Mouse (Mus musculus): ENCODE data around the gene Dnm3. TPM values are rescaled to one million over a fixed set of nuclear protein-coding genes. Genes with fewer than 3 reads are reported as not detected.

Dnm3 gene
- polyA plus RNA-seq, 1 experiment from 2014 or later, result 6.9 TPM

GRCm38 (mm10) chr1:161968589-161969407 is 509.0 kb downstream of the Dnm3 start, which contains the start of gene Pigc:
Pigc (plus strand) TSS chr1:161969186.
- H3K9ac ChIP-seq (ENCODE audit: low read length), result peak within 1 kb of the TSS; percentile 73
- no peaks in the 10 kb centered on the region for H3K9me3 ChIP-seq (ENCODE audit: control insufficient read depth, low read length)
- peak within 1 kb of the TSS; percentile 63 for H3K4me2 ChIP-seq (ENCODE audit: low read length)
- DNase-seq (ENCODE audit: low spot score) (peak; percentile 90), ATAC-seq (replicated peaks; ENCODE audit: low FRiP score, low TSS enrichment, low read depth) (peak; percentile 99)
- H3K4me3 ChIP-seq (ENCODE audit: low read depth, low read length), result peak within 1 kb of the TSS; percentile 69
- WGBS, result 3% methylated on average over 38 of the region's 38 CpGs
- H3K27ac ChIP-seq (ENCODE audit: low read depth), result peak within 1 kb of the TSS; percentile 64
- H3K4me1 ChIP-seq (replicated peaks; ENCODE audit: control insufficient read depth, insufficient read depth, low read length), result peaks cover 11% of the 10 kb centered on the region; the same call in 1 of the 2 replicates
- H3K27me3 ChIP-seq (replicated peaks; ENCODE audit: control insufficient read depth, insufficient read depth, low read length), result no peaks in the 10 kb centered on the region
- H3K36me3 ChIP-seq (ENCODE audit: control insufficient read depth, insufficient read depth, low read length), result 0 out of 2 replicates have a peak, but pooled peaks cover 7% of the 10 kb centered on the region

- H3K9ac ChIP-seq (ENCODE audit: low read length), result no peak overlapping the region
- 41% methylated on average over 2 of the region's 2 CpGs for WGBS
These were observed 509.9 kb downstream of the Dnm3 start for GRCm38 (mm10) chr1:161967936-161968335.

GRCm38 (mm10) chr1:161962465-161963377 is 515.1 kb downstream of the Dnm3 start:
- Histone ChIP-seq H3K27ac (ENCODE audit: low read depth) (no peak overlapping the region), H3K4me3 (ENCODE audit: low read depth, low read length) (no peak overlapping the region), H3K36me3 (ENCODE audit: control insufficient read depth, insufficient read depth, low read length) (no peaks in the 10 kb centered on the region), H3K9ac (ENCODE audit: low read length) (no peak overlapping the region), H3K9me3 (ENCODE audit: control insufficient read depth, low read length) (no peaks in the 10 kb centered on the region), H3K4me1 (replicated peaks; ENCODE audit: control insufficient read depth, insufficient read depth, low read length) (no peaks in the 10 kb centered on the region), H3K27me3 (replicated peaks; ENCODE audit: control insufficient read depth, insufficient read depth, low read length) (no peaks in the 10 kb centered on the region), H3K4me2 (ENCODE audit: low read length) (no peak overlapping the region)
- DNase-seq (ENCODE audit: low spot score) (no peak), ATAC-seq (replicated peaks; ENCODE audit: low FRiP score, low TSS enrichment, low read depth) (peak; percentile 67; the same call in 1 of the 2 replicates)
- 50% methylated on average over 3 of the region's 3 CpGs for WGBS

More at GRCm38 (mm10) chr1:161967936-161968335, 509.9 kb downstream of the Dnm3 start:
- H3K4me1 ChIP-seq (replicated peaks; ENCODE audit: control insufficient read depth, insufficient read depth, low read length), result peaks cover 10% of the 10 kb centered on the region; the same call in 1 of the 2 replicates
- ATAC-seq (replicated peaks; ENCODE audit: low FRiP score, low TSS enrichment, low read depth) (no peak), DNase-seq (ENCODE audit: low spot score) (no peak)
- H3K27ac ChIP-seq (ENCODE audit: low read depth), result no peak overlapping the region
- no peaks in the 10 kb centered on the region for H3K27me3 ChIP-seq (replicated peaks; ENCODE audit: control insufficient read depth, insufficient read depth, low read length)
- H3K36me3 ChIP-seq (ENCODE audit: control insufficient read depth, insufficient read depth, low read length), result 0 out of 2 replicates have a peak, but pooled peaks cover 7% of the 10 kb centered on the region
- H3K4me3 ChIP-seq (ENCODE audit: low read depth, low read length), result no peak overlapping the region
- H3K9me3 ChIP-seq (ENCODE audit: control insufficient read depth, low read length), result no peaks in the 10 kb centered on the region
- H3K4me2 ChIP-seq (ENCODE audit: low read length), result no peak overlapping the region

GRCm38 (mm10) chr1:161957964-161958950 is 519.6 kb downstream of the Dnm3 start:
- ATAC-seq (replicated peaks; ENCODE audit: low FRiP score, low TSS enrichment, low read depth), result no peak
- Histone ChIP-seq H3K27ac (ENCODE audit: low read depth) (no peak overlapping the region), H3K9me3 (ENCODE audit: control insufficient read depth, low read length) (no peaks in the 10 kb centered on the region), H3K9ac (ENCODE audit: low read length) (no peak overlapping the region), H3K27me3 (replicated peaks; ENCODE audit: control insufficient read depth, insufficient read depth, low read length) (no peaks in the 10 kb centered on the region), H3K4me3 (ENCODE audit: low read depth, low read length) (no peak overlapping the region), H3K36me3 (ENCODE audit: control insufficient read depth, insufficient read depth, low read length) (no peaks in the 10 kb centered on the region), H3K4me2 (ENCODE audit: low read length) (no peak overlapping the region), H3K4me1 (replicated peaks; ENCODE audit: control insufficient read depth, insufficient read depth, low read length) (no peaks in the 10 kb centered on the region)
- 73% methylated on average over 19 of the region's 19 CpGs for WGBS
- no peak for DNase-seq (ENCODE audit: low spot score)

GRCm38 (mm10) chr1:161955846-161956245 is 522.0 kb downstream of the Dnm3 start:
- Histone ChIP-seq H3K27me3 (replicated peaks; ENCODE audit: control insufficient read depth, insufficient read depth, low read length) (no peaks in the 10 kb centered on the region), H3K27ac (ENCODE audit: low read depth) (no peak overlapping the region), H3K4me2 (ENCODE audit: low read length) (no peak overlapping the region), H3K4me1 (replicated peaks; ENCODE audit: control insufficient read depth, insufficient read depth, low read length) (no peaks in the 10 kb centered on the region), H3K4me3 (ENCODE audit: low read depth, low read length) (no peak overlapping the region), H3K36me3 (ENCODE audit: control insufficient read depth, insufficient read depth, low read length) (no peaks in the 10 kb centered on the region), H3K9ac (ENCODE audit: low read length) (no peak overlapping the region), H3K9me3 (ENCODE audit: control insufficient read depth, low read length) (no peaks in the 10 kb centered on the region)
- DNase-seq (ENCODE audit: low spot score) (no peak), ATAC-seq (replicated peaks; ENCODE audit: low FRiP score, low TSS enrichment, low read depth) (no peak)
- 70% methylated on average over 5 of the region's 5 CpGs for WGBS

- no peaks in the 10 kb centered on the region for H3K9me3 ChIP-seq (ENCODE audit: control insufficient read depth, low read length)
- no peaks in the 10 kb centered on the region for H3K4me1 ChIP-seq (replicated peaks; ENCODE audit: control insufficient read depth, insufficient read depth, low read length)
- H3K36me3 ChIP-seq (ENCODE audit: control insufficient read depth, insufficient read depth, low read length), result no peaks in the 10 kb centered on the region
- 16% methylated on average over 1 of the region's 1 CpGs for WGBS
- H3K9ac ChIP-seq (ENCODE audit: low read length), result no peak overlapping the region
- DNase-seq (ENCODE audit: low spot score), result no peak
- no peak overlapping the region for H3K4me3 ChIP-seq (ENCODE audit: low read depth, low read length)
- no peak overlapping the region for H3K27ac ChIP-seq (ENCODE audit: low read depth)
- no peak for ATAC-seq (replicated peaks; ENCODE audit: low FRiP score, low TSS enrichment, low read depth)
- no peak overlapping the region for H3K4me2 ChIP-seq (ENCODE audit: low read length)
- no peaks in the 10 kb centered on the region for H3K27me3 ChIP-seq (replicated peaks; ENCODE audit: control insufficient read depth, insufficient read depth, low read length)
These were observed 525.2 kb downstream of the Dnm3 start for GRCm38 (mm10) chr1:161952599-161952998.

- Histone ChIP-seq H3K9ac (ENCODE audit: low read length) (no peak overlapping the region), H3K4me2 (ENCODE audit: low read length) (no peak overlapping the region), H3K36me3 (ENCODE audit: control insufficient read depth, insufficient read depth, low read length) (no peaks in the 10 kb centered on the region), H3K4me1 (replicated peaks; ENCODE audit: control insufficient read depth, insufficient read depth, low read length) (no peaks in the 10 kb centered on the region), H3K4me3 (ENCODE audit: low read depth, low read length) (no peak overlapping the region), H3K27me3 (replicated peaks; ENCODE audit: control insufficient read depth, insufficient read depth, low read length) (no peaks in the 10 kb centered on the region), H3K27ac (ENCODE audit: low read depth) (no peak overlapping the region), H3K9me3 (ENCODE audit: control insufficient read depth, low read length) (no peaks in the 10 kb centered on the region)
- no peak for DNase-seq (ENCODE audit: low spot score)
- ATAC-seq (replicated peaks; ENCODE audit: low FRiP score, low TSS enrichment, low read depth), result no peak
- WGBS, result 67% methylated on average over 5 of the region's 5 CpGs
These were observed 526.6 kb downstream of the Dnm3 start for GRCm38 (mm10) chr1:161951009-161951779.
